Mouse (Mus musculus) adrenal gland (tissue): ENCODE measurements around the gene Psmb8.

Experiments
- intact Hi-C: fragments of 180-260 bp; cut with DNase I; formaldehyde crosslinking; loops from one replicate; pipeline ENCODE4 v1.15.1; 2025

Gene Psmb8

DNA sequence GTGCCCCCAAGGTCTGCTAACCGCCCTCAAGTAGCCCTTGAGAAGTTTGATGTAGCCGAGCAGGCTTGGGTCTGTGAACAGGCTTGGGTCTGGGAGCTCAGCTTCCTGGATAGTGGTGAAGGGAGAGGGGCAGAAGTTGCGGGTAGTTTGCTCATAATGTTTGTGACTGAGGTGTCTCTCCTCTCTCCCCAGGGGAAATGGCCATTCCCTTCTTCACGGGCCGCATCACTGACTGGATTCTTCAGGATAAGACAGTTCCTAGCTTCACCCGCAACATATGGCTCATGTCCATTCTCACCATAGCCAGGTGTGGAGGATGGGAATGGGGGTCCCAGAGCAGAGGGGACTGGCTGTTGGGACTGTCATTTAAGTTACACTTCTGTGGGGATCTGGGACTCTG is 8.5 kb upstream of the Psmb8 start:
- intact Hi-C loops = no loop called here

DNA sequence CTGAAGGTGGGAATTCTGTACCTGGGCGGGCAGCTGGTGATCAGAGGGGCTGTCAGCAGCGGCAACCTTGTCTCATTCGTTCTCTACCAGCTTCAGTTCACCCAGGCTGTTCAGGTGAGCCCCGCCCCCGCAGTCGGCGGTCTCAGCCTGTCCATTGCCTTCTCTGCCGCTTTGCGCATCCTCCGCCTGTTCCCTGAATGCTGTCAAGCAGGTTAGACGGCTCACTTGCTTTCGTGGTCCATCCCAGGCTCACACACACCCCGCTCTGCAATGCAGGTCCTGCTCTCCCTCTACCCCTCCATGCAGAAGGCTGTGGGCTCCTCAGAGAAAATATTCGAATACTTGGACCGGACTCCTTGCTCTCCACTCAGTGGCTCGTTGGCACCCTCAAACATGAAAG is 4.7 kb upstream of the Psmb8 start:
- intact Hi-C loops = no loop called here

DNA sequence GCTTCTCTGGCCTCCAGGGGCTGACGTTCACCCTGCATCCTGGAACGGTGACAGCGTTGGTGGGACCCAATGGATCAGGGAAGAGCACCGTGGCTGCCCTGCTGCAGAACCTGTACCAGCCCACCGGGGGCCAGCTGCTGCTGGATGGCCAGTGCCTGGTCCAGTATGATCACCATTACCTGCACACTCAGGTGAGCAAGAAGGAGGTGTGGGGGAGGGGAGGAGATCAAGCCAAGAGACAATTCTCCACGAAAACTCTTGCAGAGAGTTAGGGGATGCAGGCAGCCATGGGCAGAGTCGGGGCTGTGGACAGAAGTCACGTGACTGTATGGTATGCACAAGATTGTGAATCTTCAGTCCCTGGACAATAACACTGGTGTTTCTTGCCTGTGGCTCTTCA is 4.1 kb upstream of the Psmb8 start:
- intact Hi-C loops = no loop called here

DNA sequence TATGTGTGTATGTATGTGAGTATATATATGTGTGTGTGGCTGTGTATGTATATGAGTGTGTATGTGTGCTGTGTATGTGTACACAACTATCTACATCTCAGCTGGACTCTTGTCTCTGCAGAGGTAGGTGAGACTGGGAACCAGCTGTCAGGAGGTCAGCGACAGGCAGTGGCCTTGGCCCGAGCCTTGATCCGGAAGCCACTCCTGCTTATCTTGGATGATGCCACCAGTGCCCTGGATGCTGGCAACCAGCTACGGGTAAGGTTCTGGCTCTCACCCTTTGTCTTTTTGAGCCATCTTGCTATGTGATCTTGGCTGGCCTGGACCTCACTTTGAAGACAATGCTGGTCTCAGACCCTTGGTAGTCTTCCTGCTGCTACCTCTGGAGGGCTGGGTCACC is 2.8 kb upstream of the Psmb8 start:
- intact Hi-C loops = no loop called here

DNA sequence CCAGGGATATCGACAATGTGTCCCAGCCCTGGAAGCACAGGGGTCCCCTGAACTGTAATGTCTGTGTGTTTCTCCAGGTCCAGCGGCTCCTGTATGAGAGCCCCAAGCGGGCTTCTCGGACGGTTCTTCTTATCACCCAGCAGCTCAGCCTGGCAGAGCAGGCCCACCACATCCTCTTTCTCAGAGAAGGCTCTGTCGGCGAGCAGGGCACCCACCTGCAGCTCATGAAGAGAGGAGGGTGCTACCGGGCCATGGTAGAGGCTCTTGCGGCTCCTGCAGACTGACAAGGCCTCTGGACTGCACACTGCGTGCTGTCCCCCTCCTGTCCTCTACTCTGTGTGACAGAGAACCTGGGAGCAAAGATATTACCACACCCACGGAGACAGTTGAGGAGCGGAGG is 1.0 kb upstream of the Psmb8 start:
- intact Hi-C loops = no loop called here

DNA sequence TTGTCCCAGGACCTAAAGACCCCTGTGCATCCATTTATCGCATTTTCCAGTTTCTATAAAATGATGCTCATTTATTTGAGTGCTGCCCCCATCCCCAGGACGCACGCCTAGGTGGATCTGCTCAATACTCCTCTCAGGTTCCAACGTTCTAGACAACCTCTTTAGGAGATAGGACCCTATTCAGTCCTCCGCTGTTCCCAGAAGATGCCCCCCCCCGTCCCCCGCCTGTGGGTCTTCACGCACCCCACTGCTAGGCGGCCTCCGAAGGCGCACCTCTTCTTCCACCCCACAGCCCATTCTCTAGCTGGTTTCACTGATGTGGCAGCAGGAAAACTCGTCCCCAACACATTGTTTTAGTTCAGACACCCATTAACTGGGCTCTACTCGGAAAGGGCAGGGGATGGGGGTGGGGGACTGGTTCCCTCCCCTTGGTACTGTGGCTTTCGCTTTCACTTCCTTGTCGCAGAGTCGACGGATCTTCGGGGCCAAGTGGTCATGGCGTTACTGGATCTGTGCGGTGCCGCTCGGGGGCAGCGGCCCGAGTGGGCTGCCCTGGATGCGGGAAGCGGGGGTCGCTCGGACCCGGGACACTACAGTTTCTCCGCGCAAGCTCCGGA is 491 bp downstream of the Psmb8 start:
- intact Hi-C loops = loop anchor here (2.0 kb wide), 1 partner anchor 27 kb away; no protein-coding TSS in a partner anchor

DNA sequence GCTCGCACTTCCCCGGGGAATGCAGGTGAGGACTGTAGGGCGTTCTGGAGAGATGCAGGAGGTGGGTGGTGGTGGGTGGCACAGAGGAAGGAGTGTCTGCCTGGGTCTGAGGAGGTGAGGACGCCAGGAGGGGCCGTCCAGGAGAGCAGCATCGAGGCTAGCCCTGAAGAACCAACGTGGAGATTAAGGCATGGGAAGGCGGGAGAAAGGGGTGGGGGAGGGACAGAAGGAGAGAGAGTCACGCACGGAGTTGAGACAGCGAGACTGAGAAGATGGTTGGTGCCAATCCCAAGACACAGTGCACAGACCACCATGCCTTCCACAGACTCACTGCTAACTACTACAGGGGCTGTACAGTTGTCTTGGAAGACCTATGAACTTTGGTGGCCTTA is 996 bp downstream of the Psmb8 start:
- intact Hi-C loops = loop anchor here (2.0 kb wide), 1 partner anchor 28 kb away; no protein-coding TSS in a partner anchor

DNA sequence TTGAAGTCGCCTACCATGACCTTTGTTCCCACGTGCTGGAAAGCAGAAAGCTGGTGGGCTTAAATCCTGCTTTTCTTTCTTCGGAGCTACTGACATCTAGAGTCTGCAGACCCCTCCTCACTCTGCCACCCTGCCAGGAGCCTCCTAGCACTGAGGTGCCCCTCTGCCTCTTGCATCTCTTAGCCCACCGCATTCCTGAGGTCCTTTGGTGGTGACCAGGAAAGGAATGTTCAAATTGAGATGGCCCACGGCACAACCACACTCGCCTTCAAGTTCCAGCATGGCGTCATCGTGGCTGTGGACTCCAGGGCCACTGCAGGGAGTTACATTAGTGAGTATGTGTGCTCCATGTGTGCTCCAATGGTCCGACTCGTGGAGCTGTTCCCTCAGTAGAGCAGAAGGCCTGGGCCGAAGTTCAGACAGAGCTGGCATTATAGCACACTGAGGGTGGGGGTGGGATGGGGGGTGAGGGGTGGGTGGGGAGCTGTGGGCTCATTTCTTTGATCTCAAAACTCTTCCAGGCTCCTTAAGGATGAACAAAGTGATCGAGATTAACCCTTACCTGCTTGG is 1.6 kb downstream of the Psmb8 start:
- intact Hi-C loops = loop anchor here (2.0 kb wide), 1 partner anchor 28 kb away; no protein-coding TSS in a partner anchor

DNA sequence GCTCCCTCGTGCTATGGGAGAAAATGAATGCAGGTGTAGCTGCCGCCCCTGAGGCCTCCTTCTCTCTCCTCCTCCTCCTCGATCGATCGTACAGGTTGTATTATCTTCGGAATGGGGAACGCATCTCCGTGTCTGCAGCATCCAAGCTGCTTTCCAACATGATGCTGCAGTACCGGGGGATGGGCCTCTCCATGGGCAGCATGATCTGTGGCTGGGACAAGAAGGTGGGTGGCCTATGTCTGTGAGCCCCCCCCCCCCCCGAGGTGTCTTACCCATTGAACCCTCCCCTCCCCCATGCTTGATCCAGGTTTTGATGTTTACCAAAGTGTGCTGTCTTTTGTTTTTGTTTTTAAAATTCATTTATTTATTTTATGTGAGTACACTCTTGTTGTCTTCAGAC is 2.5 kb downstream of the Psmb8 start:
- intact Hi-C loops = no loop called here

DNA sequence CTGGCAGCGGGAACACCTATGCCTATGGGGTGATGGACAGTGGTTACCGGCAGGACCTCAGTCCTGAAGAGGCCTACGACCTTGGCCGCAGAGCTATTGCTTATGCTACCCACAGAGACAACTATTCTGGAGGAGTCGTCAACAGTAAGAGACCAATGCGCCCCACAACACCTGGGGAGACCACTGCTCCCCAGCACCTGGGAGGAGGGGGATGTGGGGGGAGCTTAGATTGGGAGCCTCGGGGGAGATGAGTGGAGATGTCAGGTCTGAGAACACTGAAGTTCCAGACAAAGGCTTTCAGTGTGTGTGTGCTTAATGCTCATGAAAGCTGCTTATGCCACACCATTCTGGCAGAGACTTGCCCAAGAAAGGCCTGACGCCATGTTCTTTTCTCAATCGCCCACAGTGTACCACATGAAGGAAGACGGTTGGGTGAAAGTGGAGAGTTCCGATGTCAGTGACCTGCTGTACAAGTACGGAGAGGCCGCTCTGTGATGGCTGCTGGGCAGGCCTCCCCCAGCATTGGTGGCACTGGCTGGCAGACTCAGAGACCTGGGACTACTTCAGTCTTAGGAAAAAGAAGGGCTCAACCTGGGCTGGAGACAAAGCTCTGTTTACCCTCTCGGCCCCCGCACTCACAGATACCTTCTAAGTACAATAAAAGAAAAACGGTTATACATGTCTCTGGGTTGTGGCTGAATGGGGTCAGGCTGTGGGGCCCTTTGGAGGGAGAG is 3.4 kb downstream of the Psmb8 start:
- intact Hi-C loops = no loop called here

DNA sequence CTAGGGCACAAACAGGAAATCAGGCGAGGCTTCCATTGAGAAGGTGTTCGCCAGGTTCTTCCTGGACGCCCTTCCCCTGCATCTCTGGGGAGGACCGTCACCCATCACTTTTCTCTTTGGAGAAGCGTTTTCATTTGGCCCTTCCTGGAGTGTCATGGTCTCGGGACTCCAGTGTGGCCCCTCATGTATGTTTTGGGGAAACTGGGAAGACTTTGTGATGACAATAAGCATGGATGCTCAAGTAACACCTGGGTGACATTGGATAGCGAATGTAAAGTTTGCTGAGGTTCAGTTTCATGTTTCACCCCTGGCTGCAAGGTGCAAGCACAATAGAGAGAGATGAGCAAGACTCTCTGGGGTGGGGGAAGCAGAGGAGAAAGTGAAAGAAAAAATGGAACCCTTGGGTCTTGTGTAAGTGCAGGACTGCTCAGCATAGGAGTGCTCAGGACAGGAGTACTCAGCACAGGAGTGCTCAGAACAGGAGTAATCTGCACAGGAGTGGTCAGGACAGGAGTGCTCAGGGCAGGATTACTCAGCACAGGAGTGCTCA is 4.1 kb downstream of the Psmb8 start:
- intact Hi-C loops = no loop called here

DNA sequence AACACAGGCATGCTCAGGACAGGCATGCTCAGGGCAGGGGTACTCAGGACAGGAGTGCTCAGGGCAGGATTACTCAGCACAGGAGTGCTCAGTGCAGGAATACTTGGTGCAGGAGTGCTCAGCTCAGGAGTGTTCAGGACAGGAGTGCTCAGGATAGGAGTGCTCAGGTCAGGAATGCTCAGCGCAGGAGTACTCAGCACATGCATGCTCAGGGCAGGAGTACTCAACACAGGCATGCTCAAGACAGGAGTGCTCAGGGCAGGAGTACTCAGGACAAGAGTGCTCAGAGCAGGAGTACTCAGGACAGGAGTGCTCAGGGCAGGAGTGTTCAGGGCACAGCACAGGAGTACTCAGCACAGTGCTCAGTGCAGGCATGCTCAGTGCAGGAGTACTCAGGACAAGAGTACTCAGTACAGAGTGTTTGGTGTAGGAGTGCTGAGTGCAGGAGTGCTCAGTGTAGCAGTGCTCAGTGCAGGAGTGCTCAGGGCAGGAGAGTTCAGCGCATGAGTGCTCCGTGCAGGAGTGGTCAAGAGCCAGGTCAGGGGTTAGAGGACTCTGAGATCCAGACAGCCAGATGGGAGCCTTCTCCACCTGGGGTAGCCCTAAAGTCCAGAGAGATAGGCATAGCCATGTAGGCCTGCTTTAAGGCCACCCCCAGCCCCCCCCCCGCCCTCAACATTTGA is 5.4 kb downstream of the Psmb8 start:
- intact Hi-C loops = no loop called here

DNA sequence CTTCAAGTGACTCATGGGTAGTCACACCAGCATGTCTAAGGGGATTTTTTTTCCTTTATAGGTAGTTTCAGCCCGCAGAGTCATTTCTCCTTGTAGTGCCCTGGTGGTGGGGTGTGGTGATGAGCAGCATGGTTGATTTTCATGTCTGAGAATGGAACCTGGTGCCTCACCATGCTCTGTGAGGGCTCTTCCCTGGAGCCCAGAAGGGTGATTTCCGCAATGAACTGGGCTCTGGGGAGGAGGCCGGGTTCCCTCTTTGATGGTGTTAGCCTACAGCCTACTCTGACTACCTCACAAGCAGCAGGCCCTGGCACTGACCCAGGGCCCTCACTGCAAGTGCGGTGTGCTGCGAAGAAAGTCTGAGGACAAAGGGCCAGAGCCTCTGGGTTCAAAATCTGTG is 5.9 kb downstream of the Psmb8 start, which contains the start of gene Tap2:
Gene Tap2, plus strand, starts transcription at position 84 of the 400 bp plus-strand sequence.
- intact Hi-C loops = no loop called here

DNA sequence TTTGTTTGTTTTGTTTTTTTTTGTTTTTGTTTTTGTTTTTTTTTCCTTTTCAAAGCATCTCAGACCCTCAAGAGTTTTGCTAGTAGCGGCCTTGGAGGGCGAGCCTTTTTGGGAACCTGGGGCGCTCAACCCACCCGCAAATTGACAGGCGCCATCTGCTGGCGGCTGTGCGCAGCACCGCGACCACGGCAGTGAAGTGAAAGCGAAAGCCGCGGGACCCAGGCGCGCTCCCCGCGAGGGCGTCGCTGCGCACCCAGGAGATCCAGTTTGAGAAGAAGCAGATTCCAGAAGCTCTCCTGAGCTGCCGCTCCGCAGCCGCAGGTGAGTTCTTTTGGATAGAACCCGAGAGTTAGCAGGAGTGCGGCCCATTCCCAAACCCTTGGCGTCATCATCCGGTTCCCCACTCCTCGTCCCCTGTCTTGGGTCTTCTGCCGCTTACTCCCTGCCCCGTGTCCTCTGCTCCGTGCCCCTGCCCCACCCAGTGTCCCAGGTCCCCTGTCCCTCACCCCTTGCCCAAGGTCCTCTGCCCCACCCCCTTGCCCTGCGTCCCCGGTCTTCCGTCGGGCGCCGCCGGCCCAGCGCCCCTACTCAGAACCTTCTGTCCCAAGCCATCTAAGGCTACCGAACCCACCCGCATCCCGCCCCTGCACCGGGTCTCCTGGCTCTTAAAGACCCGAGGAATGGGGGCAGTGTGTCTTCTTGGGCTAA is 6.9 kb downstream of the Psmb8 start:
- intact Hi-C loops = loop anchor here (2.0 kb wide), 1 partner anchor 30 kb away; no protein-coding TSS in a partner anchor

DNA sequence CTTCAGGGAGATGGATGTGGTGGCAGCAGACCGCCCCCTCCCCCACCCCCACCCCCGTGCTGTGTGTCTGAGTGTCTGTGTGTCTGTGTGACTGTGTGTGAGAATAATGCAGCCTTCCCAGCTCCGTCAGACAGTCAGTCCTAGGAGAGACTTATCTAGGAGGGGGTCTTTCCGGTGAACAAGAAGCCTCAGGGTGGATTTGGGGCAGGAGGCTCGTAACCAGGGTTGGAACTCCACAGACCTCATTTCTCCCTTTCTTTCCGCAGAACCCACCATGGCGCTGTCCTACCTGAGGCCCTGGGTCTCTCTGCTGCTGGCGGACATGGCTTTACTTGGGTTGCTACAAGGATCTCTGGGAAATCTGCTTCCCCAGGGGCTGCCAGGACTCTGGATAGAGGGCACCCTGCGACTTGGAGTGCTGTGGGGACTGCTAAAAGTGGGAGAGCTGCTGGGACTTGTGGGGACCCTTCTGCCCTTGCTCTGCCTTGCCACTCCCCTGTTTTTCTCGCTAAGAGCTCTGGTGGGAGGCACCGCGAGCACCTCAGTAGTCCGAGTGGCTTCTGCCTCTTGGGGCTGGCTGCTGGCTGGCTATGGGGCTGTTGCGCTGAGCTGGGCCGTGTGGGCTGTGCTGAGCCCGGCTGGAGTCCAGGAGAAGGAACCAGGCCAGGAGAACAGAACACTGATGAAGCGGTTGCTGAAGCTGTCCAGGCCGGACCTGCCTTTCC is 7.7 kb downstream of the Psmb8 start:
- intact Hi-C loops = loop anchor here (2.0 kb wide), 1 partner anchor 30 kb away; no protein-coding TSS in a partner anchor

DNA sequence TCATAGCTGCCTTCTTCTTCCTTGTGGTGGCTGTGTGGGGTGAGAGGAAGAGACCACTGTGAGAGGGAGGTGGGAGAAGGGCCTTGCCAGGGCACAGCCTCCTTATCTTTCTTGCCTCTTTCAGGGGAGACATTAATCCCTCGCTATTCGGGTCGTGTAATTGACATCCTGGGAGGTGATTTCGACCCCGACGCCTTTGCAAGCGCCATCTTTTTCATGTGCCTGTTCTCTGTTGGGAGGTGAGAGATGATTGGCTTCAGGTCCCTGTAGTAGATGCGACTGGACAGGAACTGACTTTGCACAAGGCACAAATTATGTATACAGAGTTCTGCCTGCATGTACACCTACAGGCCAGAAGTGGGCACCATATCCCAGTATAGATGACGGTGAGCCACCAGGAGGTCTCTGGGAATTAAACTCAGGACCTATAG is 8.2 kb downstream of the Psmb8 start:
- intact Hi-C loops = loop anchor here (2.0 kb wide), 1 partner anchor 29 kb away; no protein-coding TSS in a partner anchor

DNA sequence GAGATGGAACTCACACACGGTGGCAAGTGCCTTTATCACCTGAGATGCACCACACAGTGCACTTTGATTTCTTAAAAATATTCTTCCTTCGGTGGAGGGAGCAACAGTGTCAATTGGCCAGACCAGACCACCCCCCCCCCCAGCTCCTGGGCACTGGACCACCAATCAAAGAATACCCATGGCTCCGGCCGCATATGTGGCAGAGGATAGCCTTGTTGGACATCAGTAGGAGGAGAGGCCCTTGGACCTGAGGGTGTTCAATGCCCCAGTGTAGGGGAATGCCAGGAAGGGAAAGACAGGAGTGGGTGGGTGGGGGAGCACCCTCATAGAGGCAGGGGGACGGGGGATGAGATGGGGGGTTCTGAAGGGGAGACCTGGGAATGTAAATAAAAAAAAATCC is 9.2 kb downstream of the Psmb8 start:
- intact Hi-C loops = no loop called here

DNA sequence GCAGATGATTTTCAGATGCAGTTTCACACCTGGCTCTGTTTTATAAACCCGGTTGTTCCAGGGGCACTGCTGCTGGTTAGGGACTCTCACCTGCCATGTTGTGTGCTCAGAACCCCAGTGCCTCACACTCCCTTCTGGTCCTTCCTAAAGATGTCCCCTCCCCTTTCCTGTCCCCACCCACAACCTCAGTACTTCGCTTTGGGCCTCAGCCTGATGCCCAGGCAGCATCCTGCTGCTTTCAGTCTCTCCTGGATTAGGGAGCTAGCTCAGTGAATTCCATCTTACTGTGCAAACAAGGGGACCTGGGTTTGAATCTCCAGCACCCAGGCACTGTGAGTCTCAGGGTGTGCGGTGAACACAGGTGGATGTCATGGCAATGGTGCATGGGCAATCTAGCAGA is 9.9 kb downstream of the Psmb8 start:
- intact Hi-C loops = no loop called here

DNA sequence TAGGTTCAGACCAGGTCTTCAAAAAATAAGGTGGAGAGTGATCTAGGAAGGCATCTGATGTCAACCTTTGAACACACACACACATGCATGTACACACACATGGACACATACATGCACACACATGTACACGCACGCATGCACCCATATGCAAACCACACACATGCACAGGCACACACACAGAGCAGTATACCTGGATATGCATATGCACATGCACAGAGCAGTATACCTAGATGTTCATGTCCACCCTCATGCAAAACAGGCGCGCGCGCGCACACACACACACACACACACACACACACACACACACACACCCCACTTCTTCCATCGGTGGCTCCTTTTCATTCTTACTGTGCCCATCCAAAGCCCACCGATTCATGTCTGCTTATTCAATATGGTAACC is 10.3 kb downstream of the Psmb8 start:
- intact Hi-C loops = no loop called here

DNA sequence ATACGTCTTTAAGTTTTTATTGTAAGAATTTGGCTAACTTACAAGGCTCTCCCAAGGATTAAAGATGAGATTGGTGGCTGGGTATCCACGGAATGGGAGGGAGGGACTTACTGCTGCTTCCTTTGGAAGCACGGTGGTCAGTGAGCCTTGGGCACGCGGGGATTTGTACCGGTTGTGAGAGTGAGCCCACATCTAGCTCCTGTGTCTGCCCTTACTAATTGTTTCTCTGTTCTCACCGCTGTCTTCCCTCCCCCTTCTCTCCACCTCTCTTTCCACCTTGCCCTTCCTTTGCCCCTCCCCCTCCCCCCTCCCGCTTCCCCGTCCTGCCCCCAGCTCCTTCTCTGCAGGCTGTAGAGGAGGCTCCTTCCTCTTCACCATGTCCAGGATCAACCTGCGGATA is 10.9 kb downstream of the Psmb8 start:
- intact Hi-C loops = no loop called here
